ENCODE assay signal across 21 mouse cellular contexts in genomic region chr1:128767991-128768390, GRCm38 (mm10).
"Had no signal": no experiment of that assay in that cellular context is flagged by ENCODE, and none has a peak within 500 bp of the region (broad histone marks: within the 10 kb centered on the region; RNA-seq: fewer than 3 reads in every experiment).

No protein-coding gene starts in this region.

- ATAC-seq: liver, postnatal 0 days; lung, postnatal 0 days; midbrain, embryonic 15.5 days had no signal

- H3K9ac ChIP-seq: kidney, embryonic 15.5 days; limb, embryonic 13.5 days; liver, embryonic 14.5 days; liver, postnatal 0 days; lung, embryonic 14.5 days; midbrain, embryonic 12.5 days; midbrain, embryonic 15.5 days; neural tube, embryonic 13.5 days had no signal

- H3K27ac ChIP-seq: kidney, embryonic 15.5 days; layer of hippocampus, adult 2 months; limb, embryonic 10.5 days; limb, embryonic 13.5 days; liver, embryonic 14.5 days; midbrain, embryonic 12.5 days; midbrain, embryonic 15.5 days; neural tube, embryonic 13.5 days had no signal

- H3K4me2 ChIP-seq: kidney, embryonic 15.5 days; limb, embryonic 13.5 days; lung, embryonic 14.5 days; midbrain, embryonic 12.5 days; midbrain, embryonic 15.5 days; neural tube, embryonic 13.5 days had no signal

- H3K36me3 ChIP-seq: kidney, embryonic 15.5 days; limb, embryonic 10.5 days; limb, embryonic 13.5 days; midbrain, embryonic 12.5 days; midbrain, embryonic 15.5 days; neural tube, embryonic 13.5 days had no signal

- DNase-seq: kidney, adult 11 months; kidney, adult 8-10 months; kidney, postnatal 25 days; layer of hippocampus, adult 9-11 months; liver; liver, postnatal 0 days; lung, embryonic 14.5 days; lung, postnatal 36 days; retina, postnatal 1 day; thymus, adult 18-20 months; thymus, postnatal 36 days had no signal

- H3K4me1 ChIP-seq: kidney, embryonic 15.5 days; limb, embryonic 10.5 days; limb, embryonic 13.5 days; midbrain, embryonic 12.5 days; midbrain, embryonic 15.5 days had no signal

- H3K9me3 ChIP-seq: kidney, embryonic 15.5 days; limb, embryonic 10.5 days; limb, embryonic 13.5 days; midbrain, embryonic 12.5 days; midbrain, embryonic 15.5 days; neural tube, embryonic 13.5 days had no signal

- H3K4me3 ChIP-seq: kidney, embryonic 15.5 days; layer of hippocampus, adult 2 months; limb, embryonic 10.5 days; limb, embryonic 13.5 days; midbrain, embryonic 12.5 days; midbrain, embryonic 15.5 days; myocyte; neural tube, embryonic 13.5 days had no signal

- H3K27me3 ChIP-seq: kidney, embryonic 15.5 days; limb, embryonic 13.5 days; midbrain, embryonic 12.5 days; midbrain, embryonic 15.5 days had no signal
